Mouse (Mus musculus) adrenal gland, adult 10 weeks (tissue): Measurements from ENCODE around the gene Arhgef12. TPM values are rescaled to one million over a fixed set of nuclear protein-coding genes. Genes with fewer than 3 reads are reported as not detected.

ENCODE experiments used
- polyA plus RNA-seq: library from polyadenylated mRNA; stranded (reverse); fragments of 350-450 nt; fragmentation: Illumina TruSeq; extraction: RNeasy Lipid Tissue Mini Kit (QIAGEN cat#74804); gene quantifications from one replicate; pipeline ENCODE4 v1.2.3, GENCODE M21; 2014; ENCODE audit warnings: low read depth, low replicate concordance

The Arhgef12 gene
- 104 TPM for polyA plus RNA-seq

DNA sequence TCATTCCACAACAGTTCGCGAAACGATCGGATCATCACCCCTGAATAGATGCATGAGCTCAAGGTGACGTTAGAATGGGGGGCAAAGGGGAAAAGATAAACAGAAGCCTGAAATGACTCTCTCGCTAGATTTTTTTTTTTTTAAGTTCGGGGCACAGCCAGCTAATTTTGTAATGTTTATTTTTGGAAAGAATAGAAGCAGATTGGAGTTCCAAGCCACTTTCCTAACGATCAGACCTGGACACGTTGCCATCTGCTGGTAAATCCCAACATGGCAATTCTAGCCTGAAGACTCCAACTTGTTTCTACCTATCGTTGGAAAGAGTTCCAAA is at the start of gene Arhgef12:
Gene Arhgef12, minus strand, starts transcription at position 53 of the 331 bp plus-strand sequence.

DNA sequence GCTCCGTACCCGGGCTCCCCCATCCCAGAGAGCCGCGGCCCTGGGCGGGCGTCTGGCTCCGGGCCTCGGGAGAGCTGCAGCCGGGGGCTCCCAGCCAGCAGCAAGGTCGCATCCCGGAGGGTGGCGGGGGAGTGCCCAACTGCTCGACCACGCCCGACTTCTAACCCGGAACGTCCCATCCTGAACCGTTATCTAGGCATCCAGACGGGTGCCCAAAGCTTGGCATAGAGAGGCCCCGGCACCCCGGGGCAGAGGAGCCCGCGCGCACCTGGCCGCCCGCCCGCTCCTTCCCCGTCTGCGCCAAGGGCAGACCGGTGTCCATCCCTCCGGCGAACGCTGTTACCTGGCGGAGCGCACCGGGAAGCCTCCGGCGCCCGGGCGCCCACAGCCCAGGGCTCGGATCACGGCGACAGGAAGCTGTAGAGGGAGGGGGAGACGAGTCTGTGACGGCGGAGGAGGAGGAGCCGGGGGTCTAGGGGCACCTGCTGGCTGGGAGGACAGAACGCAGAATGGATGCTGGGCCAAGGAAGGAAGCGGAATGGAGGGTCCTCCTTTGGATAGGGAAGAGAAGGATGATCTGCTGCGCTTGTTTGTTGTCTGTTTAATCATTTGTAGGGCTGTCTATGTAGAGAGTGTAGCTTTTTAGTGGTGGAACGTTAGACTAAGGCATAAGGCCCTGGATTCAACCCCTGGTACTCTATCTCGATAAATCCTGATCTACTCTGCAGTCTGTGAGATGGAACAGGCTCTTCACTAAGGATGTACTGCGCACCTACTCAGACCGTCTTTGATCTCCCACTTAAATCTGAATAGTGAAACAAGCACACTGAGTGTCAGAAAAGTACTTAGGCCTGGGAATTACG is 9.3 kb upstream of the Arhgef12 start, which contains the start of gene Tmem136:
Gene Tmem136, minus strand, starts transcription at position 437 of the 863 bp plus-strand sequence.

GRCm38 (mm10) chr9:42943781-42944535 is 163.1 kb downstream of the Arhgef12 start, which contains the start of gene Grik4:
Gene Grik4 (minus strand): TSS chr9:42944493.

Other genes with a start within 250 kb of the Arhgef12 start
- 0.35 TPM for gene Grik4, start 162.7 kb downstream of the Arhgef12 start, polyA plus RNA-seq
- gene Tmem136, start 9.3 kb upstream of the Arhgef12 start, polyA plus RNA-seq, result 8.6 TPM
- 0.29 TPM for gene Pou2f3, start 103.1 kb upstream of the Arhgef12 start, polyA plus RNA-seq
- 1.2 TPM for gene Oaf, start 132.7 kb upstream of the Arhgef12 start, polyA plus RNA-seq
- not detected for gene Trim29, start 203.6 kb upstream of the Arhgef12 start, polyA plus RNA-seq